Mouse (Mus musculus): ENCODE measurements around the gene Gm28539. TPM values are rescaled to one million over a fixed set of nuclear protein-coding genes. Genes with fewer than 3 reads are reported as not detected.

Gm28539 gene
- polyA plus RNA-seq, 1 experiment from 2014 or later: not detected

DNA sequence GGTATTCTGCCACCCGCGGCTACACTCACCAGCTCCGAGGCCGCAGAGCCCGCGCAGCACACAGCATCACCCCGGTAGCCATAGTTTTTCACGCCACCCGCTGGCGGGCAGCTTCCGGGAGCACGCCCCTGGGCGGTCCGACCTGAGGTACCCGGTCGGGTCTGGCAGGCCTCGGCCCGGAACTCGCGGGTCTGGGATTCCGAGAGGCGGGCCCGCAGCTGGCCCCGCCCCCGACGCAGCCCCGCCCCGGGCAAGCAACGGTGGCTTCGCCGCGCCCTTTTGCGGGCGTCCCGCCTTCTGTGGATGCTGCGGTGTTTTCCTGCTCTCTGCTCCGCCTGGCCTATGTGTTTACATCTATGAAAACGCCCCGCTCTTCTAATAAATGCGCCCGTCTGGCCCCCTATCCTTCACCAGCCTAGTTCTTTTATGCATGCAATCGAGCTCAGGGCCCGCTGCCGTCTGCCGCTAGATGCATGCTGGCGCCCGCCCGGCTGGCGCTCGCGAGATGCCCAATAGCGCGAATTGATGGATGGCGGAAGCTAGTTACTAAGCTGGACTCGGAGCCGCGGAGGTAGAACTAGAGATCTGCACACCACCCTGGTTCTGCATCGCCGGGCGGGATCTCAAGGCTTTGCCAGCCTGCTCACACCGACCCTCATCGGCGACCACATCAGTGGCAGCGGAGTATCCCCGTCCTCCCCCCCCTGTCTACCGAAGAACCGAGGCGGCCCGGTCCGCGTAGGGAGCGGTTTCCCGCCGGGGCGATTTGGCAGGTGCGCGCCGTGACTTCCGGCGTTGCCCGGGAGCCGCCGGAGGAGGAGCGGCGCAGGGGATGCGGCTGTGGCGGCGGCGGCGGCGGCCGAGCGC is 40.3 kb downstream of the Gm28539 start, which contains the start of the genes Mrpl40 and Hira:
Gene Mrpl40, minus strand, starts transcription at position 421 of the 867 bp plus-strand sequence.
Gene Hira, plus strand, starts transcription at position 596 of the 867 bp plus-strand sequence.
- Histone ChIP-seq H3K4me3 (ENCODE audit: low read depth, low read length) (peak within 1 kb of the TSS; percentile 84), H3K27me3 (ENCODE audit: control insufficient read depth, insufficient read depth, low read length) (no peaks in the 10 kb centered on the region), H3K4me1 (ENCODE audit: control insufficient read depth, insufficient read depth, low read length) (no peaks in the 10 kb centered on the region; the same call in 1 of the 2 replicates), H3K27ac (ENCODE audit: low read depth, low read length) (peak within 1 kb of the TSS; percentile 89), H3K9ac (ENCODE audit: low read depth, low read length) (peak within 1 kb of the TSS; percentile 72), H3K9me3 (replicated peaks; ENCODE audit: control insufficient read depth, low read length) (no peaks in the 10 kb centered on the region), H3K4me2 (peak within 1 kb of the TSS; percentile 68), H3K36me3 (ENCODE audit: control insufficient read depth, insufficient read depth, low read length) (peaks cover 31% of the 10 kb centered on the region)
- under 1% methylated on average over 83 of the region's 93 CpGs for WGBS (ENCODE audit: insufficient replicate concordance)
- peak; percentile 94 for ATAC-seq (replicated peaks; ENCODE audit: insufficient number of reproducible peaks, low FRiP score, low TSS enrichment)

DNA sequence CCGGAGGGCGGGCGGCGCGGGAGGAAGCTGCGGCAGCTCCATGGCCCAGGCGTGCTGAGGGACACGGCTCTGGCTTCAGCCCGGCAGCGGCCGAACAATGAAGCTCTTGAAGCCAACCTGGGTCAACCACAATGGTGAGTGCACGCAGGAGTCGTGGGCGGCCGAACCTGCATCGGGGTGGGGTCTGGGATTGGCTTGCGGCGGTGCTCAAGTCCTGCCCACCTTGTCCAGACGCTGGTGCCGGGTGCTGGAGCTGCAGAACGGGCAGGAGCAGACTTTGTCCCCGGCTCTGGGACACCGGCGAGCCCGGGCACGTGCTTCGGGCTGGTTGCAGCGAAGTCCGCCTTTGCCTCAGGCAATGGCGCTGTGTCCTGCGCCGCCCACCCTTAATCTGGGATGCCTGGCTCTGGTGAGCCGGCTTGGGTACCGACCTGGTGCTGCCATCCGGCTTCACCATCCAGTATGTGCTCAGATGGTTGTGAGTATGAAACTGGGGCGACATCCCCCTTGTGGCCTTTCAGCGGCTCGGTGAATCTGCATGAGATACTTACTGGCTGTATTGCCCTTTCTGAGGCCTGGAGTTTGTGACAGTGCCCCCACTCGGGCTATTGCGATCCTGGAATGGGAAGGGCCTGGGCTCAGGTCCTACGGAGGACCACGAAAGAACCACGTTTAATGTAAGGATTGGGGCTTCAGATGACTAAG is 41.2 kb downstream of the Gm28539 start:
- peak overlapping the region; percentile 72 for H3K9ac ChIP-seq (ENCODE audit: low read depth, low read length)
- peaks cover 23% of the 10 kb centered on the region for H3K36me3 ChIP-seq (ENCODE audit: control insufficient read depth, insufficient read depth, low read length)
- H3K4me1 ChIP-seq (ENCODE audit: control insufficient read depth, insufficient read depth, low read length): no peaks in the 10 kb centered on the region; the same call in 1 of the 2 replicates
- H3K27me3 ChIP-seq (ENCODE audit: control insufficient read depth, insufficient read depth, low read length): no peaks in the 10 kb centered on the region
- peak overlapping the region; percentile 68 for H3K4me2 ChIP-seq
- peak overlapping the region; percentile 84 for H3K4me3 ChIP-seq (ENCODE audit: low read depth, low read length)
- peak overlapping the region; percentile 89 for H3K27ac ChIP-seq (ENCODE audit: low read depth, low read length)
- ATAC-seq (replicated peaks; ENCODE audit: insufficient number of reproducible peaks, low FRiP score, low TSS enrichment): peak; percentile 44
- H3K9me3 ChIP-seq (replicated peaks; ENCODE audit: control insufficient read depth, low read length): no peaks in the 10 kb centered on the region
- under 1% methylated on average over 43 of the region's 43 CpGs for WGBS (ENCODE audit: insufficient replicate concordance)

DNA sequence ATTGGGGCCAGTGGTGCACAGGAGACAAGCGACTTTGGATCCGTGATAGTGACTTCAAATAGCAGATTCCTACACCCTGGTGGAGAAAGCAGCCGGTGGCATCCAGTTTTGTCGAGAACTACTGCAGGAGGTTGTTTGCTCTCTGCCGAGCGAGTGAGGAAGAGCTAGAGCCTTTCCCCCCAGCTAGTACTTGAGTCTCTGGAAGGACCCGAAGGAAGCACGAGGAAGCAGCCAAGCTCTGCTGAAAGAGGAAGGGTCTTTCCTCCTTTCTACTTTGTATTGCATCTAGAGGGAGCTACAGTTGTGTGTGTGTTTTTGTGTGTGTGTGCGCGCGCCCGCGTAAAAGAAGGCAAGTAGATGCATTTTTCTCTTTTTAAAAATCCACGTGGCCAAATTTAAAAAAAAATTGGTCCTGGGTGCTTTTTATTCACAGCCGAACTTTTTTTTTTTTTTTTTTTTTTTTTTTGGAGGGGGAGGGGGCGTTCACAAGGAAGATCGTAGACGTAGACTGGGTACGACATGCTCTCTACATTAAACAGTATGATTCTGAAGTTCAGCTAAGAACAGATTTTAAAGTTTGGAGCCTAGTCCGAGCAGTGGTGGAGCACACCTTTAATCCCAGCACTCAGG is 41.8 kb downstream of the Gm28539 start:
- H3K9ac ChIP-seq (ENCODE audit: low read depth, low read length): peak overlapping the region; percentile 72
- peak overlapping the region; percentile 89 for H3K27ac ChIP-seq (ENCODE audit: low read depth, low read length)
- no peak for ATAC-seq (replicated peaks; ENCODE audit: insufficient number of reproducible peaks, low FRiP score, low TSS enrichment)
- H3K4me1 ChIP-seq (ENCODE audit: control insufficient read depth, insufficient read depth, low read length): no peaks in the 10 kb centered on the region; the same call in 1 of the 2 replicates
- H3K4me2 ChIP-seq: peak overlapping the region; percentile 68
- H3K27me3 ChIP-seq (ENCODE audit: control insufficient read depth, insufficient read depth, low read length): no peaks in the 10 kb centered on the region
- WGBS (ENCODE audit: insufficient replicate concordance): 28% methylated on average over 20 of the region's 20 CpGs
- H3K4me3 ChIP-seq (ENCODE audit: low read depth, low read length): peak overlapping the region; percentile 84
- H3K9me3 ChIP-seq (replicated peaks; ENCODE audit: control insufficient read depth, low read length): no peaks in the 10 kb centered on the region
- peaks cover 18% of the 10 kb centered on the region for H3K36me3 ChIP-seq (ENCODE audit: control insufficient read depth, insufficient read depth, low read length)

DNA sequence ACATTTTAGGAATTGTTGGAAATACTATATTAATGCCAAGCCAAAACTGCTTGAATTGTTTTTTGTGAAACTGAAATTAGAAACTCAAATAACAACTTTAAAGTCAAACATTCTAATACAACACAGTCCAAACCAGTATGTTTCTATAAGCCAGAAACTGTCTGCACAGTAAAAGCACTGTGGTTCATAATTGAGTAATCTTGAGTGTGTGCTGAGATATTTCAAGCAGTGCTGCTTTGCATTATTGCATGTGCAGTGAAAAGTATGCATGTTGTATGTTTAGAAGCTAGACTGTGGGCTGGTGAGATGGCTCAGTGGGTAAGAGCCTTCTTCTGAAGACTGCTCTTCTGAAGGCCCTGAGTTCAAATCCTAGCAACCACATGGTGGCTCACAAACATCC is 47.7 kb downstream of the Gm28539 start:
- Histone ChIP-seq H3K36me3 (ENCODE audit: control insufficient read depth, insufficient read depth, low read length) (peaks cover 9% of the 10 kb centered on the region), H3K4me1 (ENCODE audit: control insufficient read depth, insufficient read depth, low read length) (no peaks in the 10 kb centered on the region; the same call in 1 of the 2 replicates), H3K27me3 (ENCODE audit: control insufficient read depth, insufficient read depth, low read length) (no peaks in the 10 kb centered on the region), H3K4me2 (no peak overlapping the region), H3K27ac (ENCODE audit: low read depth, low read length) (no peak overlapping the region), H3K9ac (ENCODE audit: low read depth, low read length) (no peak overlapping the region), H3K9me3 (replicated peaks; ENCODE audit: control insufficient read depth, low read length) (no peaks in the 10 kb centered on the region), H3K4me3 (ENCODE audit: low read depth, low read length) (no peak overlapping the region)
- no peak for ATAC-seq (replicated peaks; ENCODE audit: insufficient number of reproducible peaks, low FRiP score, low TSS enrichment)

- Histone ChIP-seq H3K4me1 (ENCODE audit: control insufficient read depth, insufficient read depth, low read length) (no peaks in the 10 kb centered on the region), H3K9me3 (replicated peaks; ENCODE audit: control insufficient read depth, low read length) (no peaks in the 10 kb centered on the region), H3K36me3 (ENCODE audit: control insufficient read depth, insufficient read depth, low read length) (peaks cover 9% of the 10 kb centered on the region), H3K27ac (ENCODE audit: low read depth, low read length) (no peak overlapping the region), H3K27me3 (ENCODE audit: control insufficient read depth, insufficient read depth, low read length) (no peaks in the 10 kb centered on the region), H3K4me2 (no peak overlapping the region), H3K9ac (ENCODE audit: low read depth, low read length) (no peak overlapping the region), H3K4me3 (ENCODE audit: low read depth, low read length) (no peak overlapping the region)
- ATAC-seq (replicated peaks; ENCODE audit: insufficient number of reproducible peaks, low FRiP score, low TSS enrichment): no peak
- WGBS (ENCODE audit: insufficient replicate concordance): 79% methylated on average over 4 of the region's 4 CpGs
Observed at GRCm38 (mm10) chr16:18893840-18894372, 57.5 kb downstream of the Gm28539 start.

DNA sequence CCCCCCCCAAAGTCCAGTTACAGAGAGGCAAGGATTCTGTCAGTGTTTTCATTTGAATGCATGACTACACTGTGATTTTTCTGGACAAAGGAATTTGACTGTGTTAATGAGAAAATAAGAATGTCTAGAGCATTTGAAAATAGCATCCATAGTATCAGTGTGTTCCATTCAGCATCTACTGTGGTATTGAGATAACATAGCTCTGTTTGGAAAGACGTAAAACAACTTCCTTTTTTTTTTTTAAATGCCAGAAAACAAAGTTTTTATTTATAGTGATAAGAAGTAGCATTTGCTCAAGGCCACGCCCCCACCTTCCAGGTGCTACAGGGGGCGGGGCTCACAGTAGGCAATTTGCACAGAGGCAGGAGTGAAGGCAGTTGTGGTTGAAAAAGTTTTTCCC is 58.9 kb downstream of the Gm28539 start:
- Histone ChIP-seq H3K27me3 (ENCODE audit: control insufficient read depth, insufficient read depth, low read length) (no peaks in the 10 kb centered on the region), H3K4me3 (ENCODE audit: low read depth, low read length) (no peak overlapping the region), H3K9me3 (replicated peaks; ENCODE audit: control insufficient read depth, low read length) (no peaks in the 10 kb centered on the region), H3K4me1 (ENCODE audit: control insufficient read depth, insufficient read depth, low read length) (no peaks in the 10 kb centered on the region), H3K27ac (ENCODE audit: low read depth, low read length) (no peak overlapping the region), H3K9ac (ENCODE audit: low read depth, low read length) (no peak overlapping the region), H3K4me2 (no peak overlapping the region), H3K36me3 (ENCODE audit: control insufficient read depth, insufficient read depth, low read length) (peaks cover 15% of the 10 kb centered on the region)
- 77% methylated on average over 3 of the region's 3 CpGs for WGBS (ENCODE audit: insufficient replicate concordance)
- no peak for ATAC-seq (replicated peaks; ENCODE audit: insufficient number of reproducible peaks, low FRiP score, low TSS enrichment)

- Histone ChIP-seq H3K27ac (ENCODE audit: low read depth, low read length) (no peak overlapping the region), H3K9ac (ENCODE audit: low read depth, low read length) (no peak overlapping the region), H3K27me3 (ENCODE audit: control insufficient read depth, insufficient read depth, low read length) (no peaks in the 10 kb centered on the region), H3K4me3 (ENCODE audit: low read depth, low read length) (no peak overlapping the region), H3K9me3 (replicated peaks; ENCODE audit: control insufficient read depth, low read length) (no peaks in the 10 kb centered on the region), H3K4me2 (no peak overlapping the region), H3K4me1 (ENCODE audit: control insufficient read depth, insufficient read depth, low read length) (no peaks in the 10 kb centered on the region), H3K36me3 (ENCODE audit: control insufficient read depth, insufficient read depth, low read length) (peaks cover 15% of the 10 kb centered on the region)
- WGBS (ENCODE audit: insufficient replicate concordance): 70% methylated on average over 10 of the region's 10 CpGs
- no peak for ATAC-seq (replicated peaks; ENCODE audit: insufficient number of reproducible peaks, low FRiP score, low TSS enrichment)
Observed at GRCm38 (mm10) chr16:18896429-18896828, 60.0 kb downstream of the Gm28539 start.

DNA sequence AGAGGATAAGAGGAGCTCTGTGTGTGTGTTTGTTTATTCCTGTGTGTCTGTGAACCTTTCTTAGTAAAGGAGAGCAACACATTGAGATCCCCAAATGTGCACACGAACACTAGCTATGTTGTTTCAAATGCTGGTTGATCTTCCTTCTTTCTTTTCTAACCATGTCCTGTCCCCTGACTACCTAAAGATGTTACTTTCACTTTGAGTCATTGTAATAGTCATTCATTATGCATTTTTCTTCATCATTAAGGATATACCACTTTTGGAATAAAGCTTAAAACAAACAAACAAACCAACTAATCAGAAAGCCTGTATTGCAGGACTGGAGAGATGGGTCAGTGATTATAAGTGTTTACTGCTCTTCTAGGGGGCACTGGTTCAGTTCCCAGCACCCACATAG is 69.3 kb downstream of the Gm28539 start:
- H3K4me3 ChIP-seq (ENCODE audit: low read depth, low read length): no peak overlapping the region
- H3K4me1 ChIP-seq (ENCODE audit: control insufficient read depth, insufficient read depth, low read length): no peaks in the 10 kb centered on the region
- H3K9me3 ChIP-seq (replicated peaks; ENCODE audit: control insufficient read depth, low read length): no peaks in the 10 kb centered on the region
- peaks cover 5% of the 10 kb centered on the region for H3K36me3 ChIP-seq (ENCODE audit: control insufficient read depth, insufficient read depth, low read length)
- no peaks in the 10 kb centered on the region for H3K27me3 ChIP-seq (ENCODE audit: control insufficient read depth, insufficient read depth, low read length)
- no peak overlapping the region for H3K4me2 ChIP-seq
- WGBS (ENCODE audit: insufficient replicate concordance): 94% methylated on average over 1 of the region's 1 CpGs
- no peak overlapping the region for H3K9ac ChIP-seq (ENCODE audit: low read depth, low read length)
- H3K27ac ChIP-seq (ENCODE audit: low read depth, low read length): no peak overlapping the region
- ATAC-seq (replicated peaks; ENCODE audit: insufficient number of reproducible peaks, low FRiP score, low TSS enrichment): no peak
